Mouse (Mus musculus): ENCODE data around the gene Gpr141.

DNA sequence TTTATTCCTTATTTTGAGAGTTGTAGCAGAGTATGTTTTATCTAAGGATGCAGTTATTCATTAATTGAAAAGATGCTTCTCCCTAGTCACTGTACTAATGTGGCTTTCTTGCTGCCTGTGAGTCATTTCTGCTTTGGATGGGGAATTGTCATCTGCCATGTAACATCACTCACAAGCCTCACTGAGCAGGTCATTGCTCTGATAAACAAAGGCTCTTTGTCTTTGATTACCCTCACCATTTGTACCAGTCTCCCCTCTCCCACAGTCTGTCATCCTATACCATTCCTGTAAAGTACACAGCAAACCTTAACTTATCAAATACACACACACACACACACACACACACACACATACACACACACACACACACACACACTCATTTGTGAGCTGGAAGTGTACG, 16.1 kb upstream of the Gpr141 start:
- TF ChIP-seq POLR2A (IDR thresholded peaks at IDR 0.05; ENCODE audit: insufficient read depth, low read depth, low read length) (no peak), CTCF (IDR thresholded peaks at IDR 0.05; ENCODE audit: insufficient read depth, low read depth, low read length) (no peak)
